Mouse (Mus musculus) megakaryocyte-erythroid progenitor cell, adult 5-6 weeks (primary cell): ENCODE measurements around the gene Vkorc1l1. TPM values are rescaled to one million over a fixed set of nuclear protein-coding genes. Genes with fewer than 3 reads are reported as not detected.

ENCODE experiments used
- ATAC-seq: replicated peaks from 2 replicates; pipeline ENCODE4 v1.8.0; 2016; ENCODE audit warnings: mild to moderate bottlenecking, inconsistent platforms; ENCODE audit not compliant: severe bottlenecking, poor library complexity, low FRiP score, low TSS enrichment
- total RNA-seq, 2 experiments: library from RNA; stranded (forward) in 1 of 2; stranded (reverse) in 1 of 2; fragments of 200-1000, 215-1000 nt in 1 of 2; fragments of >200 nt in 1 of 2; fragmentation: Nextera tagmentation in 1 of 2; gene quantifications; 2 replicates each; pipeline ENCODE4 v1.2.3; 2014 to 2017

The Vkorc1l1 gene
- total RNA-seq, 2 experiments from 2014 or later: 60.1 to 81.5 TPM

DNA sequence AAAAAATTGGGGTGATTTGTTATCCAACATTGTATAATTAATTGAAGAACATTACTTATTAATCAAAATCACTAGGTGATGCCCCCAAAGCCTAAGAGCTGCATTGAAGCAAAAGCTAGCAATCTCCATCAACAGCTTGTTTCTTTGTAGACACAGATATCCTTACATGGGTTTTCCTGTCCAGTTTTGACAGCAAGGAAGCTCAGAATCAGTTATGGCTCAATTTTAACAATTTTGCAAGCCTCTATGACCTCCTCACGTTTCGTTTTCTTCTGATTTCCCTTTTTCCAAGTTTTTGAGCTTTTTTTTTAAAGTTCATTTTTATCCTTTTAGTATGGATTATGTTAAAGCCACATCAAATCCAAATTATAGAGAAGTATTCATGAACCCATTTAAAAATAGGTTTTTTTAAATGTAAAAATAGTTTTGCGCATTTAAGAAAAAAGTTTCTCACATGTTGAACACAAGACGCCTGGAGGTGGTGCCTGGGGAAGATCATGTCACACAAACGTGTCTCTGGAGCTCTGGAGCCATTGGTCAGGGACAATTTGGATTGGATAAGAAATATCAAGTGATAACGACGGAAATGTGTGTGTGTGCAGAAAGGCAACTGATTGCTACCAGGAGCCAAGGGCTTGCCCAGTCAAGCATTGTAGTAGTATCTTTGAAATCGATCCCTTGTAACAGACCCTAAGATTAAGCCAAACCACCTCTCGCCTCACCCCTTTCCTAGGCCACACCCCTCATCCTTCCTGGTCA is 855 bp upstream of the Vkorc1l1 start:
- ATAC-seq: peak; percentile 47

DNA sequence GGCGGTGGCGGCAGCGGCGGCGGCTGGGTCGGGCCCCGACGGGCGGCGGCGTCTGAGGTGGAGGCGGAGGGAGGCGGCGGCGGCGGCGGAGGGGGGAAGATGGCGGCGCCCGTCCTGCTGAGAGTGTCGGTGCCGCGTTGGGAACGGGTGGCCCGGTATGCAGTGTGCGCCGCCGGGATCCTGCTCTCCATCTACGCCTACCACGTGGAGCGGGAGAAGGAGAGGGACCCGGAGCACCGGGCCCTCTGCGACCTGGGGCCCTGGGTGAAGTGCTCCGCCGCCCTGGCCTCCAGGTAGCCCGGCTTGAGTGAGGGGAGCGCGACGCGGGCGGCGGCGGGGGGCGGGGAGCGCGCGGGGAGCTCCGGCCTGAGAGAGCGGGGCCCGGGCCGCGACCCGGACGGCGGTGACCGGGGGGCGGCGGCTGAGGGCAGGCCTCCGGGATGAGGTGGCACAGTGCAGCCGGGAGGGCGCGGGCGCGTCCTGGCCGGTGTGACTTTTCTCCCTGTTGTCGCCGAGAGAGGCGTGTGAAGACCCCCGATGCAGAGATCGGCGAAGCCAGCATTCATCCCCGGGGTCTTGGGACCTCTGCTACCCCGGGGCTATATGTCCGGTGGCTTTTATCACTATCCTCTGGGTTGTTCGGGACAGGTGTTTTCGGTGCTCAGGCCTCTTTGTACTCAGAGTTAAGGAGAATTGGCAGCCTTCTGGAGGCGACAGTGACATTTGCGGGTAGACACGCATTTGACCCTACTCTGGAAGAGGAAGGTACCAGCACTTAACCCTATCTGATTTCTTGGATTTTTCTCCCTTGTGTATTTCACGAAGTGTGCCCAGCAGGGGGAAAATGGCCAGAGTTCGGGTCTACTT is 536 bp downstream of the Vkorc1l1 start:
- ATAC-seq: 0 out of 2 replicates have a peak, but pooled peaks have one; percentile 4

GRCm38 (mm10) chr5:129943402-129943801 is 1.6 kb downstream of the Vkorc1l1 start:
- ATAC-seq: no peak

DNA sequence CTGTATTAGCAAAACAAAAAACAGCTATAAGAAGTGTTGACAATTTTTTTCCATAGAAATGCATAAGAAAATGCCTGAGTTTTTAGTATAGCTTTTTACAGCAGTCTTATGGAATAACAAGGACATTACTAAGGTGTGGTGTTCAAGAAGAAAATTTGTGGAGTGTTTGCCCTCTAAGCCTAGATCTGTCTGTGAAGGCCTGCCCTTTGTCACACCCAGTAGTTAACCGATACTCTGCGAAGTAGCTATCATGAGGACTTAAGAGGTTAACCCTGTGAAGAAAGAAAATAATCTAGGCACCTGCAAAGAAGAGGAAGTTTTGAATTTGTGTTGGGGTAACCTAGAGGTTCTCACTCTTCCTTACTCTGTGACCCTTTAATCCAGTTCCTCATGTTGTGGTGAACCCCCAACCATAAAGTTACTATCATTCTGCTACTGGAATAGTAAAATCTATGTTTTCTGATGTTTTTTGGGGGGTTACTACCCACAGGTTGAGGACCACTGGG is 5.8 kb downstream of the Vkorc1l1 start:
- ATAC-seq: no peak

GRCm38 (mm10) chr5:129952143-129952542 is 10.4 kb downstream of the Vkorc1l1 start:
- no peak for ATAC-seq

- ATAC-seq: peak; percentile 71
Measured at GRCm38 (mm10) chr5:129954473-129955254, 12.9 kb downstream of the Vkorc1l1 start.

DNA sequence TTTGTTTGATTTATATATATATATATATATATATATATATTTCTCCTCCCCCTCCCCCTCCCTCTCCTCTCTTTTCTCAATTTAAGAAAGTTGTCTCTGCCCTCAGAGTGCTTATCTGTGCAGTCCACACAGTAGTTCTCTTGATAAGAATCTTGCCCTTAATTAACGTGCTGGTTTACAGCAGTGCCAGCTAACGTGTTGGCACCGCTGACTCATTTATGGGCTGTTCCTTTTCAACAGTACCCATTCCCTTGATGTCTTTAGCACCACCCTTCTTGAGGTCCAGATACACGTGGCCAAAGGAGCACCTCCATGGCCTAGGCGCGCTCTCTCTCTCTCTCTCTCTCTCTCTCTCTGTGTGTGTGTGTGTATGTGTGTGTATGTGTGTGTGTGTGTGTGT is 14.0 kb downstream of the Vkorc1l1 start:
- ATAC-seq: peak; percentile 94

DNA sequence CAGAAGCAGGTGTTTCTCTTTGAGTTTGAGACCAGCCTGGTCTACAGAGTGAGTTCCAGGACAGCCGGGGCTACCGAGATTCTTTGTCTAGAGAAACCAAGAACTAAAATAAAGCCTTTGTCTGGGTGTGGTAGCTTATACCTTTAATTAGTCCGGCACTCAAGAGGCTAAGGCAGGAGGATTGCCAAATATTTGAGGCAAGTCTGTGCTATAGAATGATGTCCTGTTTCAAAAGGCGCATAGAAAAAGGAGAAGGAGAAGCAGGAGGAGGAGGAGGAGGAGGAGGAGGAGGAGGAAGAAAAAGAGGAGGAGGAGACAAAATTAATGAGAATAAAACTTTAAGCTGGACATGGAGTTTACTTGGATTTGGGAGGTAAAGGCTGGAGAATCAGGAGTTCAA is 21.5 kb downstream of the Vkorc1l1 start:
- ATAC-seq: no peak

- 0 out of 2 replicates have a peak, but pooled peaks have one; percentile 21 for ATAC-seq
Measured at GRCm38 (mm10) chr5:129966448-129966847, 24.7 kb downstream of the Vkorc1l1 start.

DNA sequence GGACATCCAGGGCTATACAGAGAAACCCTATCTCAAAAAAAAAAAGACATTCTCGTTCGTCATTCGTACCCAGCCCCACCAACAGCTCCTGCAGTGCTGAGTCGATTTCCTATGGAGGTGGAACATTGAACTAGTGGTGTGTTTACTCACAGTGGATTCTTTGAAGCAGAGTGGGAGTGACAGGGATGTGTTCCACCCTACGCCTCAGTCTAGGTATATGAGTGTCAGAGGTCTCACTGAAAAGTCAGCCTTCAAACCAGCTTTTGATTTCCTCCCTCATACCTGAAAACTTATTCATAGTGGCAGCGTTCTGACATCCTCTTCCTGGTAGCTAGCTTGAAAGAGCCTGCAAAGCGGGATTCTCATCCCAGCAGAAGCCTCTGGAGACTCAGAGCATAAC is 26.6 kb downstream of the Vkorc1l1 start:
- no peak for ATAC-seq

DNA sequence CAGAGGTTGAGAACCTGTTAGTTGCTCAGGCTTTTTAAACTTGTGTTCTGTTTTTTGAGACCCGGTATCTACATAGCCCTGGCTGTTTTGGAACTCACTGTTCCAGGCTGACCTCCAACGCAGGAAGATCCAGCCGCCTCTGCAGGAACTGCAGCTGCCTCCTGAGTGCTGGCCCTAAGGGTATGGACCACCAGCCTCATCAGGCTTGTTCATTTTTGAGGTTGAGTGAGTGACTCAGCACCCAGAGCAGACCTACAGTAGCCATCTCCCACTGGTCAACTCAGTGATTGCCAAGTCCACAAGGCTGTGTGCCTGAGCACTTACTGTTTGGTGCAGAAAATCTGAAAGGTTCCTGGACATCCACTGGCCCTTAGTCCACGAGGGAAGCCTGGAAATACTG is 29.7 kb downstream of the Vkorc1l1 start:
- no peak for ATAC-seq

GRCm38 (mm10) chr5:129974354-129974753 is 32.6 kb downstream of the Vkorc1l1 start:
- peak; percentile 41 for ATAC-seq

DNA sequence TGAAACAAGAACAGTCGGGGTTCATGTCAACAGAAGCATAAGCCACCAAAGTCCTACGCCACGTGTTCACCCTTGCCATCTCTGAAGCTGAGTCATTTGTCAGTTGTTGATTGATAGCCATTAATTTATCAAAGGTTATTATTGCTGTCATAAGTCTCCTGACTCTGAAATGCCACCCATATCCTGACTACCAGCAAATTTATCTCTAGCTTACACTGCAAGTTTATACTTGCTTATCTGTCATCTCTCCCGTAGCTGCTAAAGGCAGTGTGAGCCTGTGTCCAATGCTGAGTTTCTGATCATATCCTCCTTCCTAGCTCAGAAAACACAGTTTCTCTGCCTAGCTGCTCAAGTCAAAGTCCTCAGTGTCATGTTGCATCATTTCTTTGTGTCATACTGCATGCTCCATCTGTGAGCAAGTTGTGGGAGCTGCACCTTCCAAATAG is 33.1 kb downstream of the Vkorc1l1 start:
- peak; percentile 90 for ATAC-seq

DNA sequence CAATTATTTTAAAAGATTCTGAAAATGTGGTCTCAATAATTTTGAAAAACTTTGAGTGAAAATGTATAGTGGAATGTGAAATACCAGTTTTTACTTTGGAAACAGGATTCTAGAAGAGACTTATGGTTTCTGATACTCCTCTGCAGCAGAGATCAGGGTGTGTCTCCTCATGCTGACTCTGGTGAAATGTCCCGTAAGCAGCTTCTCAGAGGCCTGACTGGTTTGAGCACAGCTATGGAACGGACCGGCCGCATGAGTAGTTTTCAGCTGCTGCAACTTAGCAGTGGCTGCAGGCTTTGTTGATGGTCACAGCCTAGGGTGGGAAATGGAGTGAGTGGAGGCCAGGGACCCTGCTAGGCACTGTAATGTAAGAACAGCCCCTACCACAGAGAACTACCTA is 36.0 kb downstream of the Vkorc1l1 start:
- no peak for ATAC-seq

GRCm38 (mm10) chr5:129978608-129979007 is 36.8 kb downstream of the Vkorc1l1 start:
- no peak for ATAC-seq

DNA sequence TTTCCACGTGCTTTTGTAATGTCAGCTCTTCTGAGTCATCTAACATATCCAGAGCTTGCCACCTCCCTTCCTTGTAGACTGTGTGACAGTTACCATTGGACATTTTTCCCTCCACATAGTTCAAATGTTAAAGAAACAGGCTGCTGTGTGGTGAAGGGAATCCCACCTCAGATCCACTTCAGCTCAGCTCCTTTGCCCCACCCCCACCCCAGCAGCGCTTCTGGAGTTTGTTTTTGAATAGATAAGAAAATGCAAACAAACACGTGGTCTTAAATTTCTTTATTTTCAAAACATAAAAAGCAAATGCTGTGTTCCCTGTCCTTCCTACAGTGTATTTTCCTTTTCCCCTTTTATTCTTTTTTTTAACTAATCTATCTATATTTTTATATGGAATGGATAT is 38.4 kb downstream of the Vkorc1l1 start:
- ATAC-seq: peak; percentile 38; the same call in 1 of the 2 replicates

- no peak for ATAC-seq
Measured at GRCm38 (mm10) chr5:129989376-129989775, 47.6 kb downstream of the Vkorc1l1 start.

DNA sequence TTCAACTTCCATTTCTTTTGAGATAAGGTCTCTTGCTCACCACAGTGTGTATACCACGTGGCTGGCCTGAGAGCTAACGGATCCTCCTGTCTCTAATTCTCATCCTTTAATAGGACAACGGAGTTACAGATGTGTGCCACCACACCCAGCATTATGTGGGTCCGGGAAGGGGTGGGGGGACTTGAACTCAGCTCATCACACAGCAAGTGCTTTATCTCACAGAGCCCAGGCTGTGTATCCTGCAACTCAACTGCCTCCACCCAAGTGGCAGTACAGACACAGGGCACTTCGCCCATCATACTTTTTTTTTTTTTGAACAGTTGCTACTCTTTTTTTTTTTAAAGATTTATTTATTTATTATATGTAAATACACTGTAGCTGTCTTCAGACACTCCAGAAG is 50.1 kb downstream of the Vkorc1l1 start:
- peak; percentile 87 for ATAC-seq

GRCm38 (mm10) chr5:129993374-129993773 is 51.6 kb downstream of the Vkorc1l1 start:
- ATAC-seq: no peak
